Mouse (Mus musculus) liver, embryonic 16.5 days (tissue): ENCODE measurements around the gene Daxx. TPM values are rescaled to one million over a fixed set of nuclear protein-coding genes. Genes with fewer than 3 reads are reported as not detected.

Experiments
- ATAC-seq: fragments of 200-750 bp; cut with Nextera tagmentation; 2 replicates; pipeline ENCODE4 v1.8.0; 2017; ENCODE audit warnings: low read depth, mild to moderate bottlenecking, moderate number of reproducible peaks, moderate library complexity
- H3K27ac ChIP-seq: fragments of 300-500 bp; sonication (generic); 2 replicates; pipeline ENCODE4 v1.5.1; 2014; ENCODE audit warnings: mild to moderate bottlenecking, low read length
- H3K27me3 ChIP-seq: fragments of 300-500 bp; sonication (generic); 2 replicates; pipeline ENCODE4 v1.6.1; 2014; ENCODE audit warnings: low read depth, low read length, mixed read lengths; ENCODE audit not compliant: control insufficient read depth, insufficient read depth
- H3K36me3 ChIP-seq: fragments of 300-500 bp; sonication (generic); 2 replicates; pipeline ENCODE4 v1.6.1; 2014; ENCODE audit warnings: mild to moderate bottlenecking; ENCODE audit not compliant: control insufficient read depth, insufficient read depth
- H3K4me1 ChIP-seq: fragments of 300-500 bp; sonication (generic); 2 replicates; pipeline ENCODE4 v1.6.1; 2014; ENCODE audit warnings: low read depth, low read length, mixed read lengths; ENCODE audit not compliant: control insufficient read depth
- H3K4me2 ChIP-seq: fragments of 300-500 bp; sonication (generic); 2 replicates; pipeline ENCODE4 v1.6.1; 2014; ENCODE audit warnings: low read depth, low read length, mixed read lengths
- H3K4me3 ChIP-seq: fragments of 300-500 bp; sonication (generic); 2 replicates; pipeline ENCODE4 v1.5.1; 2014; ENCODE audit warnings: low read depth, mild to moderate bottlenecking, low read length
- H3K9ac ChIP-seq: fragments of 300-500 bp; sonication (generic); 2 replicates; pipeline ENCODE4 v1.6.1; 2014; ENCODE audit warnings: low read depth, low read length
- H3K9me3 ChIP-seq: fragments of 300-500 bp; sonication (generic); replicated peaks from 2 replicates; pipeline ENCODE4 v1.6.1; 2016; ENCODE audit warnings: low read length; ENCODE audit not compliant: control insufficient read depth
- WGBS: fragments of 180-500 bp; shearing (Covaris S2); extraction: QIAGEN DNeasy Blood & Tissue Kit; methylation state at CpG from one replicate; pipeline ENCODE4 v1.1.7; 2014; ENCODE audit not compliant: insufficient replicate concordance; 5-methylcytosine and 5-hydroxymethylcytosine counted together
- polyA plus RNA-seq: library from polyadenylated mRNA; unstranded; fragments of >200 nt; fragmentation: Nextera tagmentation; extraction: Ambion mirVana; gene quantifications from 2 replicates; pipeline ENCODE4 v1.2.1, GENCODE M21; 2015

Gene Daxx
- polyA plus RNA-seq, 1 experiment from 2014 or later = 19.6 TPM

DNA sequence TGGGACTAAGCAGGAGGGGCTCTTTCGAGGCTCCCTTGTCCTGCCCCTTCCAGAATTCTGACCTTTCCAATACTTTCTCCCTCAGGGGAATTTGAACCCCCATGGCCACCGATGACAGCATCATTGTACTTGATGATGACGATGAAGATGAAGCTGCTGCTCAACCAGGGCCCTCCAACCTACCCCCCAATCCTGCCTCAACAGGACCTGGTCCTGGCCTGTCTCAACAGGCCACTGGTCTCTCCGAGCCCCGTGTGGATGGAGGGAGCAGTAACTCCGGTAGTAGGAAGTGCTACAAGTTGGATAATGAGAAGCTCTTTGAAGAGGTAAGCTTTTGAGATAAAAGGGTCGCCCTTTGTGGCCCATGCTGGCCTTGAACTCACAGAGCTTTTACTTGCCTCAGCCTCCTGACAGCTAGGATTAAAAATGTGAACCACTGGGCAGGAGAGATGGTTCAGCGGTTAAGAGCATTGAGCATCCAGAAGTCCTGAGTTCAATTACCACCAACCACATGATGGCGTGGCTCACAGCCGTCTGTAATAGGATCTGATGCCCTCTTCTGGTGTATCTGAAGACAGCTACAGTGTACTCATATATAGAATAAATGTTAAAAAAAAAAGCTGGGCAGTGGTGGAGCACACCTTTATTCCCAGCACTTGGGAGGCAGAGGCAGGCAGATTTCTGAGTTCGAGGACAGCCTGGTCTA is 1.3 kb downstream of the Daxx start:
- Histone ChIP-seq H3K27ac (peak overlapping the region; percentile 94), H3K4me1 (peaks cover 29% of the 10 kb centered on the region), H3K9me3 (no peaks in the 10 kb centered on the region), H3K36me3 (peaks cover 28% of the 10 kb centered on the region), H3K27me3 (no peaks in the 10 kb centered on the region), H3K9ac (peak overlapping the region; percentile 93), H3K4me2 (peak overlapping the region; percentile 95), H3K4me3 (peak overlapping the region; percentile 89)
- WGBS = 43% methylated on average over 11 of the region's 11 CpGs
- no peak for ATAC-seq

DNA sequence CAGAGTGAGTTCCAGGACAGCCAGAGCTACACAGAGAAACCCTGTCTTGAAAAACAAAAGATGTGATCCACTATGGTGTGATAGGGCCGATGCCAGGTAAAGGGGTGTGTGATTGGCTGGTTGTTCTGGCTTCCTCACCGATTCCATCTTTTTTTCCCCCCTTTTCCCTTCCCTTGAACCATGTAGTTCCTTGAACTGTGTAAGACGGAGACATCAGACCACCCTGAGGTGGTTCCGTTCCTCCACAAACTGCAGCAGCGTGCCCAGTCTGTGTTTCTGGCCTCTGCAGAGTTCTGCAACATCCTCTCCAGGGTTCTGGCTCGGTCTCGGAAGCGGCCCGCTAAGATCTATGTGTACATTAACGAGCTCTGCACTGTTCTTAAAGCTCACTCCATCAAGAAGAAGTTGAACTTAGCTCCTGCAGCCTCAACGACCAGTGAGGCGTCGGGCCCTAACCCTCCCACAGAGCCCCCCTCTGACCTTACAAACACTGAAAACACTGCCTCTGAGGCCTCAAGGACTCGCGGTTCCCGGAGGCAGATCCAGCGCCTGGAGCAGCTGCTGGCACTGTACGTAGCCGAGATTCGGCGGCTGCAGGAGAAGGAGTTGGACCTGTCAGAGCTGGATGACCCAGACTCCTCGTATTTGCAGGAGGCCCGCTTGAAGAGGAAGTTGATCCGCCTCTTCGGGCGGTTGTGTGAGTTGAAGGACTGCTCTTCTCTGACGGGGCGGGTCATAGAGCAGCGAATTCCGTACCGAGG is 2.0 kb downstream of the Daxx start:
- Histone ChIP-seq H3K36me3 (peaks cover 28% of the 10 kb centered on the region), H3K4me1 (peaks cover 30% of the 10 kb centered on the region), H3K27ac (no peak overlapping the region), H3K27me3 (no peaks in the 10 kb centered on the region), H3K4me3 (no peak overlapping the region), H3K4me2 (no peak overlapping the region), H3K9me3 (no peaks in the 10 kb centered on the region), H3K9ac (no peak overlapping the region)
- no peak for ATAC-seq
- WGBS = 87% methylated on average over 31 of the region's 31 CpGs

DNA sequence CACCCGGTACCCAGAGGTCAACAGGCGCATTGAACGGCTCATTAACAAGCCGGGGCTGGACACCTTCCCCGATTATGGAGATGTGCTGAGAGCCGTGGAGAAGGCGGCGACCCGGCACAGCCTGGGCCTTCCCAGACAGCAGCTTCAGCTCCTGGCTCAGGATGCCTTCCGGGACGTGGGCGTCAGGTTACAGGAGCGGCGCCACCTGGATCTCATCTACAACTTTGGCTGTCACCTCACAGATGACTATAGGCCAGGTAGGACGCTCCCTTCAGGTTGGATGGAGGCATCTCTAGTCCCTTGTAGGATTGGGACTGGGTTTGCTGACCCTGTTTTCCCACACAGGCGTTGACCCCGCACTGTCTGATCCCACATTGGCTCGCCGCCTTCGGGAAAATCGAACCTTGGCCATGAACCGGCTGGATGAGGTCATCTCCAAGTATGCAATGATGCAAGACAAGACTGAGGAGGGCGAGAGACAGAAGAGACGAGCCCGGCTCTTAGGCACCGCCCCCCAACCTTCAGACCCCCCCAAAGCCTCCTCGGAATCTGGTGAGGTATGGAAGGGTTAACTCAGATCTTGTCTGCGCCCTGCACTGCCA is 2.7 kb downstream of the Daxx start:
- Histone ChIP-seq H3K27ac (no peak overlapping the region), H3K36me3 (peaks cover 29% of the 10 kb centered on the region), H3K4me1 (peaks cover 36% of the 10 kb centered on the region), H3K27me3 (no peaks in the 10 kb centered on the region), H3K9ac (no peak overlapping the region), H3K4me2 (no peak overlapping the region), H3K9me3 (peaks cover under 1% of the 10 kb centered on the region; the same call in 1 of the 2 replicates), H3K4me3 (no peak overlapping the region)
- 87% methylated on average over 28 of the region's 28 CpGs for WGBS
- no peak for ATAC-seq

DNA sequence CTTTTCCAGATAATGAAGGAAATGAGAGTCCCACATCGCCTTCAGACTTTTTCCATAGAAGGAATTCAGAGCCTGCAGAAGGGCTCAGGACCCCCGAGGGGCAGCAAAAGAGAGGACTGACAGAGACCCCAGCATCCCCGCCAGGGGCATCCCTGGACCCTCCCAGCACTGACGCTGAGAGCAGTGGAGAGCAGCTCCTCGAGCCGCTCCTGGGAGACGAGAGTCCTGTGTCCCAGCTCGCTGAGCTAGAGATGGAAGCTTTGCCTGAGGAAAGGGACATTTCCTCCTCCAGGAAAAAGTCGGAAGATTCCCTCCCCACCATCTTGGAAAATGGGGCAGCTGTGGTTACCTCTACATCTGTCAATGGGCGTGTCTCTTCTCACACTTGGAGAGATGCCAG is 4.0 kb downstream of the Daxx start:
- ATAC-seq = no peak
- peaks cover 14% of the 10 kb centered on the region for H3K9me3 ChIP-seq
- peaks cover 32% of the 10 kb centered on the region for H3K4me1 ChIP-seq
- no peak overlapping the region for H3K9ac ChIP-seq
- WGBS = 83% methylated on average over 10 of the region's 10 CpGs
- no peak overlapping the region for H3K4me2 ChIP-seq
- H3K36me3 ChIP-seq = peaks cover 41% of the 10 kb centered on the region
- H3K4me3 ChIP-seq = no peak overlapping the region
- H3K27me3 ChIP-seq = no peaks in the 10 kb centered on the region
- H3K27ac ChIP-seq = no peak overlapping the region

DNA sequence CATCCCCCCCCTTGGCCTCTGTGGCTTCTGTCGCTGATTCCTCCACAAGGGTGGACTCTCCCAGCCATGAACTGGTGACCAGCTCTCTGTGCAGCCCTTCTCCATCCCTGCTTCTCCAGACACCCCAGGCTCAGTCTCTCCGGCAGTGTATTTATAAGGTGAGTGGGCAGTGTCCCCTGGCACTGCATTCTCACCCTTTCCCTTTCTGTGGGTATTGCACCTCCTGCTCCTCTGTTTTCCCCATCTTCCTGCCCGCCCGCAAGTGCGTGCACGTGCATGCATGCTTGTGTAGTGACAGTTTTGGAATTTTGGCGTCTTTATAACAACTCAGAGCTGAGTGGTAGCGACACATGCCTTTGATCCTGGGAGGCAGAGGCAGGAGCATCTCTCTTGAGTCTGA is 4.7 kb downstream of the Daxx start:
- Histone ChIP-seq H3K9me3 (peaks cover 17% of the 10 kb centered on the region), H3K27me3 (no peaks in the 10 kb centered on the region), H3K4me3 (no peak overlapping the region), H3K9ac (no peak overlapping the region), H3K4me1 (peaks cover 37% of the 10 kb centered on the region), H3K27ac (no peak overlapping the region), H3K36me3 (peaks cover 44% of the 10 kb centered on the region), H3K4me2 (no peak overlapping the region)
- ATAC-seq = no peak
- WGBS = 91% methylated on average over 8 of the region's 8 CpGs

DNA sequence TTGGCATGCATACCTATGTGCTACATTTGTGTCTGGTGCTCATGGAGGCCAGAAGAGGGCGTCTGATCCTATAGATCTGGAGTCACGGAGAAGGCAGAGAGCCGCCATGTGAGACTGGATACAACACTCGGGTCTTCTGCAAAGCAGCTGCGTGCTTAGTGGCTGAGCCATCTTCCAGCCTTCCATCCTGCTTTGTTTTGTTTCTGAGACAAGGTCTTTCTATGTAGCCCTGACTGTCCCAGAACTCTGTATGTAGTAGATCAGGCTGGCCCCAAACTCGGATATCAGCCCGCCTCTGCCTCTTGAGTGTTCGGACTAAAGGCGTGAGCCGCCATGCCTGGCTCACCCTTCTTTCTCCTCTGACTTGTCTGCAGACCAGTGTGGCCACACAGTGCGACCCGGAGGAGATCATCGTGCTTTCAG is 5.8 kb downstream of the Daxx start:
- peak overlapping the region; percentile 79 for H3K4me2 ChIP-seq
- H3K27me3 ChIP-seq = no peaks in the 10 kb centered on the region
- H3K27ac ChIP-seq = peak overlapping the region; percentile 77
- peak overlapping the region; percentile 5; the same call in 1 of the 2 replicates for H3K9ac ChIP-seq
- H3K9me3 ChIP-seq = peaks cover 17% of the 10 kb centered on the region
- H3K4me1 ChIP-seq = peaks cover 38% of the 10 kb centered on the region
- peak overlapping the region; percentile 71 for H3K4me3 ChIP-seq
- H3K36me3 ChIP-seq = peaks cover 44% of the 10 kb centered on the region
- ATAC-seq = no peak
- 73% methylated on average over 13 of the region's 13 CpGs for WGBS

DNA sequence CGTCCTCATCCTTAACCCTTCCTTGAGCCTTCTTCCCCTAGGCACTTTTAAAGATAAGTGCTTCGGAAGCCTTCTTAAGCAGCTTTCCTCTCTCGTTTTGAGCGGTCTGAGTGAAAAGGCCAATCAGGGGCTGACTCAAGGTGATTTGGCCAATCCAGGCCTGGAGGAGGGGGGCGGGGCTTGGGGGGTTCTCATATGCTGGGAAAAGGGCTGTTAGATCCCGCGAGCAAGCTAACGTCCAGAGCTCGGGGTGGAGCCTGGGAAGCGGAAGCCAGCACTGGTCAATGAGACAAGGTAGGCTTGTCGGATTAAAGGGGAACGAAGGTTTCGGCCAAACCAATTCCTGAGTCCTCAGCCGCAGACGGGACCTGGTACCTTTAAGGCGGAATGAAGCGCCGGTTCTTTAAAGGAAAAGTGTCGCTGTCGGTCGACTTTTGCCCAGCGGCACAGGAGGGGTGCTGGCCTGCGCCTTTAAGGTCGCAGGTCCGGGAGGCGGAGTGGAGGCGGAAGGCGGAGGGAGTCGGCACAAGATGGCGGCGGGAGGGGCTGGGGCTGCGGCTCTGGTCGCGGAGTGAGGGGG is 6.5 kb downstream of the Daxx start, which contains the start of the genes Tapbp and Zbtb22:
Gene Tapbp, plus strand, starts transcription at position 229 of the 580 bp plus-strand sequence.
Gene Zbtb22, plus strand, starts transcription at position 234 of the 580 bp plus-strand sequence.
- Histone ChIP-seq H3K36me3 (peaks cover 44% of the 10 kb centered on the region), H3K4me3 (peak within 1 kb of the TSS; percentile 71), H3K9me3 (peaks cover 17% of the 10 kb centered on the region), H3K27ac (peak within 1 kb of the TSS; percentile 77), H3K9ac (peak within 1 kb of the TSS; percentile 68), H3K27me3 (no peaks in the 10 kb centered on the region), H3K4me1 (peaks cover 31% of the 10 kb centered on the region), H3K4me2 (peak within 1 kb of the TSS; percentile 79)
- peak; percentile 86 for ATAC-seq
- under 1% methylated on average over 32 of the region's 34 CpGs for WGBS

DNA sequence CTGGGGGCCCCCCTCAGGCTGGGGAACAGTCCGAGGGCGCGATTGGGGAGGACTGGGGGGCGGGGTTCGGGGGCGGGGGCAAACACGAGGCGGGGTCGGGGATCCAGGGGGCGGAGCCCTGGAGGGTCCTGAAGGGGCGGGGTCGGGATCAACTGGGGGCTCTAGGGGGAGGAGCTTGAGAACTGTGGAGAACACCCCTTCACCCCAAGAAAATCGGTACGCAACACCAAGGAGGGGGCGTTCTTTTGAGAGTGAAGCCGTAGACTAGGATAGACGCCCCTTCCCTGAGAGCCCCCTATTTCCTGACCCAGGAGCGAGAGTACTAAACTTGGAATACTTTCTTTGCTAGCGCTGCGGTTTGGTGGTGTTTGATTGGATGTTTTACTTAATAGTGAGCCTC is 7.1 kb downstream of the Daxx start:
- Histone ChIP-seq H3K27ac (peak overlapping the region; percentile 77), H3K4me1 (peaks cover 36% of the 10 kb centered on the region), H3K9ac (peak overlapping the region; percentile 68), H3K36me3 (peaks cover 41% of the 10 kb centered on the region), H3K27me3 (no peaks in the 10 kb centered on the region), H3K4me3 (peak overlapping the region; percentile 71), H3K4me2 (peak overlapping the region; percentile 79), H3K9me3 (peaks cover 17% of the 10 kb centered on the region)
- ATAC-seq = no peak
- 2% methylated on average over 13 of the region's 20 CpGs for WGBS
